Mouse (Mus musculus) MEL (cell line): ENCODE data around the gene Zbtb38. TPM values are rescaled to one million over a fixed set of nuclear protein-coding genes. Genes with fewer than 3 reads are reported as not detected.

Source experiments
- DNase-seq: peaks from one replicate; pipeline ENCODE4 v3.0.0; 2011; ENCODE audit warnings: low read depth, low spot score
- H3K27ac ChIP-seq: 2 replicates; pipeline ENCODE4 v1.5.1; 2012; ENCODE audit warnings: low read depth, mild to moderate bottlenecking, control low read depth, low read length, moderate library complexity; ENCODE audit not compliant: control insufficient read depth
- H3K27me3 ChIP-seq, 2 experiments: fragments of 150-350 bp in 1 of 2; sonication (generic) in 1 of 2; 2 replicates each; pipeline ENCODE4 v1.6.1; 2012; ENCODE audit warnings: low read length in 2 of 2, mild to moderate bottlenecking in 2 of 2, improper control_type of control experiment in 1 of 2, moderate library complexity in 1 of 2; ENCODE audit not compliant: insufficient read depth in 2 of 2, control insufficient read depth in 1 of 2
- H3K36me3 ChIP-seq, 2 experiments: 2 replicates each; pipeline ENCODE4 v1.6.1; 2012 to 2014; ENCODE audit warnings: low read length in 2 of 2, improper control_type of control experiment in 1 of 2, inconsistent platforms in 1 of 2, mild to moderate bottlenecking in 1 of 2; ENCODE audit not compliant: insufficient read depth in 2 of 2, control insufficient read depth in 1 of 2
- H3K4me1 ChIP-seq, 2 experiments: fragments of 150-350 bp in 1 of 2; sonication (generic) in 1 of 2; 2 replicates each; pipeline ENCODE4 v1.6.1; 2012; ENCODE audit warnings: low read length in 2 of 2, improper control_type of control experiment in 1 of 2, mild to moderate bottlenecking in 1 of 2; ENCODE audit not compliant: insufficient read depth in 2 of 2, control insufficient read depth in 1 of 2
- H3K4me3 ChIP-seq, 2 experiments: fragments of 150-350 bp in 1 of 2; sonication (generic) in 1 of 2; 2 replicates each; pipeline ENCODE4 v1.5.1; 2012; ENCODE audit warnings: low read depth in 2 of 2, low read length in 2 of 2, mild to moderate bottlenecking in 2 of 2, moderate library complexity in 2 of 2, control low read depth in 1 of 2, improper control_type of control experiment in 1 of 2; ENCODE audit not compliant: control insufficient read depth in 1 of 2, insufficient read depth in 1 of 2
- H3K79me2 ChIP-seq: 2 replicates; pipeline ENCODE4 v1.6.1; 2012; ENCODE audit warnings: mild to moderate bottlenecking, low read length, moderate library complexity; ENCODE audit not compliant: control insufficient read depth, poor library complexity, insufficient read depth
- H3K9ac ChIP-seq: 2 replicates; pipeline ENCODE4 v1.6.1; 2012; ENCODE audit warnings: low read depth, mild to moderate bottlenecking, control low read depth, low read length, moderate library complexity; ENCODE audit not compliant: control insufficient read depth, poor library complexity, severe bottlenecking
- H3K9me3 ChIP-seq: fragments of 150-350 bp; sonication (generic); replicated peaks from 2 replicates; pipeline ENCODE4 v1.6.1; 2012; ENCODE audit warnings: mild to moderate bottlenecking, low read length, improper control_type of control experiment, moderate library complexity; ENCODE audit not compliant: insufficient read depth
- CHD2 ChIP-seq: IDR thresholded peaks from 2 replicates; pipeline ENCODE4 v1.6.1; 2011; ENCODE audit warnings: low read length, improper control_type of control experiment
- CTCF ChIP-seq, 3 experiments: IDR thresholded peaks in 2 of 3; conservative IDR thresholded peaks in 1 of 3; 2 replicates each; pipeline ENCODE4 v1.5.1; 2011 to 2012; ENCODE audit warnings: low read length in 3 of 3, low read depth in 2 of 3, mild to moderate bottlenecking in 2 of 3, improper control_type of control experiment in 1 of 3, inconsistent platforms in 1 of 3, mixed read lengths in 1 of 3, moderate library complexity in 1 of 3; ENCODE audit not compliant: control insufficient read depth in 1 of 3, insufficient read depth in 1 of 3, poor library complexity in 1 of 3, severe bottlenecking in 1 of 3
- ELF1 ChIP-seq: IDR thresholded peaks from 2 replicates; pipeline ENCODE4 v1.6.1; 2014; ENCODE audit warnings: low read depth, mild to moderate bottlenecking, inconsistent platforms, low read length, improper control_type of control experiment, moderate library complexity
- ETS1 ChIP-seq: IDR thresholded peaks from 2 replicates; pipeline ENCODE4 v1.6.1; 2012; ENCODE audit warnings: low read depth, mild to moderate bottlenecking, inconsistent platforms, low read length, improper control_type of control experiment, moderate library complexity
- GABPA ChIP-seq: IDR thresholded peaks from 2 replicates; pipeline ENCODE4 v1.6.1; 2012; ENCODE audit warnings: low read depth, mild to moderate bottlenecking, inconsistent platforms, low read length, improper control_type of control experiment, moderate library complexity
- HCFC1 ChIP-seq: IDR thresholded peaks from 2 replicates; pipeline ENCODE4 v1.6.1; 2012; ENCODE audit warnings: low read depth, mild to moderate bottlenecking, inconsistent platforms, low read length, improper control_type of control experiment, moderate library complexity
- KAT2A ChIP-seq: conservative IDR thresholded peaks from 2 replicates; pipeline ENCODE4 v1.6.1; 2012; ENCODE audit warnings: low read depth, low read length, improper control_type of control experiment, inconsistent platforms
- MAZ ChIP-seq: IDR thresholded peaks from 2 replicates; pipeline ENCODE4 v1.6.1; 2012; ENCODE audit warnings: low read depth, mild to moderate bottlenecking, inconsistent platforms, low read length, improper control_type of control experiment
- MEF2A ChIP-seq: IDR thresholded peaks from 2 replicates; pipeline ENCODE4 v1.6.1; 2014; ENCODE audit warnings: low read depth, mild to moderate bottlenecking, inconsistent platforms, low read length, improper control_type of control experiment; ENCODE audit not compliant: poor library complexity, insufficient replicate concordance, severe bottlenecking; ENCODE audit errors: extremely low read depth
- MXI1 ChIP-seq: IDR thresholded peaks from 2 replicates; pipeline ENCODE4 v1.6.1; 2011; ENCODE audit warnings: mild to moderate bottlenecking, low read depth, low read length, improper control_type of control experiment
- NRF1 ChIP-seq: IDR thresholded peaks from 2 replicates; pipeline ENCODE4 v1.6.1; 2014; ENCODE audit warnings: low read depth, mild to moderate bottlenecking, inconsistent platforms, low read length, improper control_type of control experiment, moderate library complexity; ENCODE audit not compliant: poor library complexity, insufficient read depth, severe bottlenecking
- POLR2A ChIP-seq, 2 experiments: IDR thresholded peaks; 2 replicates each; pipeline ENCODE4 v1.6.1; 2011 to 2012; ENCODE audit warnings: low read length in 2 of 2, mild to moderate bottlenecking in 2 of 2, control low read depth in 1 of 2, improper control_type of control experiment in 1 of 2, low read depth in 1 of 2, moderate library complexity in 1 of 2; ENCODE audit not compliant: control insufficient read depth in 1 of 2, insufficient read depth in 1 of 2, poor library complexity in 1 of 2
- POLR2AphosphoS2 ChIP-seq: IDR thresholded peaks from 2 replicates; pipeline ENCODE4 v1.6.1; 2011; ENCODE audit warnings: low read length, improper control_type of control experiment
- POLR2AphosphoS5 ChIP-seq: IDR thresholded peaks from 2 replicates; pipeline ENCODE4 v1.6.1; 2012; ENCODE audit warnings: low read depth, borderline replicate concordance, mild to moderate bottlenecking, inconsistent platforms, low read length, moderate library complexity, mixed read lengths
- RAD21 ChIP-seq: IDR thresholded peaks from 2 replicates; pipeline ENCODE4 v1.6.1; 2011; ENCODE audit warnings: mild to moderate bottlenecking, low read depth, low read length, improper control_type of control experiment
- RCOR1 ChIP-seq: IDR thresholded peaks from 2 replicates; pipeline ENCODE4 v1.6.1; 2012; ENCODE audit warnings: low read depth, mild to moderate bottlenecking, inconsistent platforms, low read length, improper control_type of control experiment
- TBP ChIP-seq: IDR thresholded peaks from 2 replicates; pipeline ENCODE4 v1.8.0; 2011; ENCODE audit warnings: low read depth, low read length, improper control_type of control experiment
- TCF12 ChIP-seq: IDR thresholded peaks from 2 replicates; pipeline ENCODE4 v1.6.1; 2014; ENCODE audit warnings: low read depth, mild to moderate bottlenecking, inconsistent platforms, low read length, improper control_type of control experiment, moderate library complexity
- UBTF ChIP-seq: IDR thresholded peaks from 2 replicates; pipeline ENCODE4 v1.6.1; 2012; ENCODE audit warnings: low read depth, mild to moderate bottlenecking, inconsistent platforms, low read length, improper control_type of control experiment, moderate library complexity, borderline replicate concordance; ENCODE audit not compliant: insufficient read depth
- USF1 ChIP-seq: IDR thresholded peaks from 2 replicates; pipeline ENCODE4 v1.6.1; 2014; ENCODE audit warnings: low read depth, mild to moderate bottlenecking, inconsistent platforms, low read length, improper control_type of control experiment, moderate library complexity
- ZC3H11A ChIP-seq: IDR thresholded peaks from 2 replicates; pipeline ENCODE4 v1.6.1; 2012; ENCODE audit warnings: low read depth, mild to moderate bottlenecking, inconsistent platforms, low read length, improper control_type of control experiment
- ZKSCAN1 ChIP-seq: IDR thresholded peaks from 2 replicates; pipeline ENCODE4 v1.6.1; 2012; ENCODE audit warnings: low read depth, mild to moderate bottlenecking, inconsistent platforms, low read length, improper control_type of control experiment, moderate library complexity
- ZMIZ1 ChIP-seq: IDR thresholded peaks from 2 replicates; pipeline ENCODE4 v1.6.1; 2012; ENCODE audit warnings: low read depth, mild to moderate bottlenecking, inconsistent platforms, low read length, improper control_type of control experiment, moderate library complexity
- ZNF384 ChIP-seq: IDR thresholded peaks from 2 replicates; pipeline ENCODE4 v1.6.1; 2012; ENCODE audit warnings: low read depth, mild to moderate bottlenecking, inconsistent platforms, low read length, improper control_type of control experiment
- polyA plus RNA-seq, 2 experiments: library from polyadenylated mRNA; stranded (reverse) in 1 of 2; unstranded in 1 of 2; fragments of >175 nt in 1 of 2; fragments of >200 nt in 1 of 2; gene quantifications; 2 replicates each; pipeline versions ENCODE4 v1.2.1 to v1.2.4; 2012; ENCODE audit warnings: low replicate concordance in 2 of 2, low read depth in 1 of 2; ENCODE audit not compliant: insufficient read length in 2 of 2, insufficient read depth in 1 of 2, missing spikeins in 1 of 2
- total RNA-seq: library from RNA; depleted of rRNA; stranded (reverse); fragments of 300-350 nt; gene quantifications from 2 replicates; pipeline ENCODE4 v1.2.3, GENCODE M21; 2012

The Zbtb38 gene
- total and polyA plus RNA-seq, 3 experiments: 10.9 to 65.0 (median 12.2) TPM

- no peaks in the 10 kb centered on the region for H3K79me2 ChIP-seq
- H3K4me3 ChIP-seq: no peak overlapping the region
- H3K27ac ChIP-seq: no peak overlapping the region
- no peaks in the 10 kb centered on the region for H3K9me3 ChIP-seq
- H3K4me1 ChIP-seq: no peaks in the 10 kb centered on the region
- no peak for DNase-seq
- TF ChIP-seq ELF1: no peak
- TF ChIP-seq ETS1: no peak
- TF ChIP-seq CHD2: no peak
- TF ChIP-seq UBTF: no peak
- TF ChIP-seq USF1: no peak
- TF ChIP-seq ZNF384: no peak
- no peak for TF ChIP-seq CTCF (IDR thresholded peaks at IDR 0.05 in 2 of 3, conservative IDR thresholded peaks at IDR 0.05 in 1 of 3; ENCODE audit: control insufficient read depth in 1 of 3, insufficient read depth in 1 of 3, low read depth in 2 of 3, low read length in 3 of 3, poor library complexity in 1 of 3, severe bottlenecking in 1 of 3)
- TF ChIP-seq TCF12: no peak
- TF ChIP-seq MXI1: no peak
- no peak for TF ChIP-seq HCFC1
- H3K36me3 ChIP-seq: peaks cover 0 to 6% of the 10 kb centered on the region in 2 experiments; a peak in 2 of 4 replicates
- no peak overlapping the region for H3K9ac ChIP-seq
- H3K27me3 ChIP-seq: no peaks in the 10 kb centered on the region
Observed at GRCm38 (mm10) chr9:96696788-96697492, 55.7 kb downstream of the Zbtb38 start.

GRCm38 (mm10) chr9:96696141-96696561 lies 56.5 kb downstream of the Zbtb38 start:
- Histone ChIP-seq H3K4me3 (no peak overlapping the region), H3K4me1 (no peaks in the 10 kb centered on the region), H3K79me2 (no peaks in the 10 kb centered on the region), H3K27ac (no peak overlapping the region), H3K9me3 (no peaks in the 10 kb centered on the region), H3K27me3 (no peaks in the 10 kb centered on the region), H3K9ac (no peak overlapping the region), H3K36me3 (peaks cover 0 to 6% of the 10 kb centered on the region in 2 experiments; a peak in 2 of 4 replicates)
- DNase-seq: no peak
- no peak for TF ChIP-seq GABPA
- no peak for TF ChIP-seq KAT2A
- TF ChIP-seq MEF2A: no peak
- no peak for TF ChIP-seq POLR2AphosphoS2
- no peak for TF ChIP-seq POLR2A (IDR thresholded peaks at IDR 0.05; ENCODE audit: control insufficient read depth in 1 of 2, insufficient read depth in 1 of 2, low read depth in 1 of 2, low read length in 2 of 2, poor library complexity in 1 of 2)
- TF ChIP-seq RCOR1: no peak
- no peak for TF ChIP-seq NRF1
- TF ChIP-seq ZMIZ1: no peak
- TF ChIP-seq RAD21: no peak
- TF ChIP-seq TBP: no peak
- TF ChIP-seq CTCF (IDR thresholded peaks at IDR 0.05 in 2 of 3, conservative IDR thresholded peaks at IDR 0.05 in 1 of 3; ENCODE audit: control insufficient read depth in 1 of 3, insufficient read depth in 1 of 3, low read depth in 2 of 3, low read length in 3 of 3, poor library complexity in 1 of 3, severe bottlenecking in 1 of 3): no peak
- no peak for TF ChIP-seq POLR2AphosphoS5
- TF ChIP-seq ZC3H11A: no peak
- no peak for TF ChIP-seq ZKSCAN1
- TF ChIP-seq MAZ: no peak
